Mouse (Mus musculus) CH12.LX (cell line): ENCODE results near the gene Slc5a10.

Experiments
- CTCF ChIP-seq, 2 experiments: IDR thresholded peaks in 1 of 2; conservative IDR thresholded peaks in 1 of 2; 2 replicates each; pipeline ENCODE4 v1.5.1; 2011 to 2012; ENCODE audit warnings: low read depth in 2 of 2, low read length in 2 of 2, improper control_type of control experiment in 1 of 2, inconsistent platforms in 1 of 2, mild to moderate bottlenecking in 1 of 2, moderate library complexity in 1 of 2
- E2F4 ChIP-seq: IDR thresholded peaks from 2 replicates; pipeline ENCODE4 v1.6.1; 2011; ENCODE audit warnings: low read depth, low read length, improper control_type of control experiment; ENCODE audit not compliant: insufficient replicate concordance
- EP300 ChIP-seq: IDR thresholded peaks from 2 replicates; pipeline ENCODE4 v1.6.1; 2011; ENCODE audit warnings: low read length, improper control_type of control experiment
- HCFC1 ChIP-seq: IDR thresholded peaks from 2 replicates; pipeline ENCODE4 v1.6.1; 2012; ENCODE audit warnings: low read depth, mild to moderate bottlenecking, inconsistent platforms, low read length, improper control_type of control experiment
- JUND ChIP-seq: conservative IDR thresholded peaks from 2 replicates; pipeline ENCODE4 v1.6.1; 2011; ENCODE audit warnings: low read depth, low read length, improper control_type of control experiment
- MAFK ChIP-seq: IDR thresholded peaks from 2 replicates; pipeline ENCODE4 v1.6.1; 2011; ENCODE audit warnings: low read length, improper control_type of control experiment; ENCODE audit not compliant: insufficient replicate concordance
- POLR2A ChIP-seq: IDR thresholded peaks from 2 replicates; pipeline ENCODE4 v1.6.1; 2011; ENCODE audit warnings: low read depth, mild to moderate bottlenecking, improper control_type of control experiment, low read length
- SIN3A ChIP-seq: IDR thresholded peaks from 2 replicates; pipeline ENCODE4 v1.6.1; 2012; ENCODE audit warnings: low read length, improper control_type of control experiment, inconsistent platforms
- ZC3H11A ChIP-seq: IDR thresholded peaks from 2 replicates; pipeline ENCODE4 v1.6.1; 2012; ENCODE audit warnings: low read depth, mild to moderate bottlenecking, inconsistent platforms, low read length, improper control_type of control experiment

GRCm38 (mm10) chr11:61720636-61721035 lies at the start of gene Slc5a10:
- TF ChIP-seq SIN3A: no peak
- no peak for TF ChIP-seq EP300
- TF ChIP-seq JUND: no peak
- no peak for TF ChIP-seq ZC3H11A
- no peak for TF ChIP-seq CTCF (conservative IDR thresholded peaks at IDR 0.05 in 1 of 2, IDR thresholded peaks at IDR 0.05 in 1 of 2; ENCODE audit: low read depth in 2 of 2, low read length in 2 of 2)
- TF ChIP-seq E2F4: no peak
- no peak for TF ChIP-seq POLR2A
- no peak for TF ChIP-seq HCFC1
- TF ChIP-seq MAFK: no peak
